Mouse (Mus musculus): ENCODE measurements around the gene Ccr1. TPM values are rescaled to one million over a fixed set of nuclear protein-coding genes. Genes with fewer than 3 reads are reported as not detected.

Ccr1 gene
- 1.1 to 1.9 TPM (median 1.6 TPM) in 4 replicates for total RNA-seq (2023)

DNA sequence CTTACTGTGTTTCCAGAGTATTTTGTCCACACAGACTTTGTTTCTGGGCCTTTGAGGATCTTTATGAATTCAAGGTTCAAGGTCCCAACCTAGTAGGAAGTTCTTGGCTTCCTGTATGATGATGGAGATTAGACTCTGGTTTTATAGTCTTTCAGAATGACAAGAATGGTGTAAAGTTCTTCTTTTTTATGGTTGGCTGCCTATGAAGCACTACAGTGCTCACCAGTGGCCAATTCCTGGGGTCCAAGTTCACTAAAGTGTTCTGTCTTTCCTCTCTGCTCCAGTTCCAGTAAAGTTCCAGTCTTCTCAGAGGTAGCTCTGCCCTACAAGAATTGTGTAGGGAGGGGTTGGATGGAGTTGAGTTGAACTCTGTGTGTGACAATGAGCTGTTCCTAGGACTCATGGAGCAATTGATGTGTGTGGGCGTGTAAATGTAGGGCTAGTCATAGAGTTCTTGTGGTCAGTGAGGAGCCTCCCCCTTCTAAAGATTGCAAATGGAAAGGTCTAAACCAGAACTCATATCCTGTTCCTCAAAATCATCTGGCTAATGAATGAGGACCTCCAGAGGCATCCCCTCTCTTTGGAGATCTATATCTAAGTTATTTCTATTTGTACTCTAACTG is at the start of gene Ccr1:
TSS of gene Ccr1 (minus strand) at position 403 of the 623 bp plus-strand sequence.

GRCm38 (mm10) chr9:123978308-123978707 is 9.8 kb upstream of the Ccr1 start, which contains the start of gene Ccr1l1:
TSS of gene Ccr1l1 (minus strand) at chr9:123978408.

Other genes starting within 250 kb of the Ccr1 start
- gene Cxcr6, start 162.2 kb downstream of the Ccr1 start, total RNA-seq (2023): not detected in 4 replicates
- gene Fyco1, start 116.8 kb downstream of the Ccr1 start, total RNA-seq (2023): 35.9 to 45.9 TPM (median 41.4 TPM) in 4 replicates
- gene Xcr1, start 106.7 kb downstream of the Ccr1 start, total RNA-seq (2023): 0.12 to 0.18 TPM (median 0.13 TPM) in 3 of 4 replicates, not detected in the other
- gene Ccr1l1, start 9.7 kb upstream of the Ccr1 start, total RNA-seq (2023): 0.51 TPM in 1 of 4 replicates, not detected in the others
- gene Ccr3, start 53.3 kb upstream of the Ccr1 start, total RNA-seq (2023): 0.69 to 1.3 TPM (median 0.93 TPM) in 4 replicates
- 0.33 to 0.72 TPM (median 0.39 TPM) in 4 replicates for gene Ccr2, start 133.3 kb upstream of the Ccr1 start, total RNA-seq (2023)
- gene Ccr5, start 152.9 kb upstream of the Ccr1 start, total RNA-seq (2023): 10.3 to 11.7 TPM (median 10.7 TPM) in 4 replicates